Mouse (Mus musculus) adrenal gland, postnatal 10 days (tissue): ENCODE measurements around the gene AL607142.1. TPM values are rescaled to one million over a fixed set of nuclear protein-coding genes. Genes with fewer than 3 reads are reported as not detected.

ENCODE experiments used
- DNase-seq: peaks from one replicate; pipeline ENCODE4 v3.0.0; 2021; ENCODE audit warnings: mixed read lengths
- total RNA-seq, 2 experiments: library from RNA; stranded (reverse); gene quantifications; 2 replicates each; pipeline ENCODE4 v1.2.3; 2021

Gene AL607142.1
- total RNA-seq, 2 experiments from 2014 or later: not detected

DNA sequence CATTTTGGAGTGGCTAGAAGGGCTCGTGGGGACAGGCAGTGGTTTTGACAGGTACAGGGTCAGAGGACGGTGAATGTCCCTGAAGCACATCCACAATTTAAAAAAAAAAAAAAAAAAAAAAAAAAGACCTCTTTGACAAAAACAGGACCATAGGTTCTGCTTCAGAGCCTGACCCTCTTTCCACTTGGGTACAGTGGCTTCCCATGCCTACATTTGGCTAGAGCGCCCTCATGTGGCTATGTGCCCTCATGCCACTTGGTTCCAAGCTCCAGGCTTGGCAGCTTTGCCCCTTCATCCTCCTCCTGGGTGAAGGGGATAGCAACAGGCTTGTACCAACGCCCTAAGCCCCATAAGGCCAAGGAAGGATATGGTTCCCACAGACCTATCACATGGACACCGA lies 39.8 kb downstream of the AL607142.1 start:
- peak; percentile 84 for DNase-seq

- no peak for DNase-seq
These were observed 41.6 kb downstream of the AL607142.1 start for GRCm38 (mm10) chr4:120106362-120106761.

GRCm38 (mm10) chr4:120107787-120108186 lies 43.0 kb downstream of the AL607142.1 start:
- no peak for DNase-seq

DNA sequence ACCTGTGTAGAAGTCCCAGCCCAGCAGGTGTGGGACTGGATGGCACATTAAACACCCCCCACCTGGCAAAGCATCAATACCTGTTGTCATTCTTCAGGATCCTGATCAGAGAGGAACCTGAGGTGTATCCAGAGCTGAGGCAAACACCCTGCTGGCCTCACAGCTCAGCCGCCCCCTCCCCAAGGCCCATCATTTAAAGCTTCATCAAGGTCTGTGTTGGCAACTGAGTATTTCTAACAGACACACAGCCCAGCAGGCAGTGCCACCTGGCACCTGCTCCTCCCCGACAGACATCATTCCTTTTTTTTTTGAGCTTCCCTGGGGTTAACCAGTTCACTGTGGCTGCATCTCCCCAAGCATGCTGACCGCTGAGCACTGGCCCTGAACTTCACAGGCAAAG lies 50.7 kb downstream of the AL607142.1 start:
- DNase-seq: no peak

DNA sequence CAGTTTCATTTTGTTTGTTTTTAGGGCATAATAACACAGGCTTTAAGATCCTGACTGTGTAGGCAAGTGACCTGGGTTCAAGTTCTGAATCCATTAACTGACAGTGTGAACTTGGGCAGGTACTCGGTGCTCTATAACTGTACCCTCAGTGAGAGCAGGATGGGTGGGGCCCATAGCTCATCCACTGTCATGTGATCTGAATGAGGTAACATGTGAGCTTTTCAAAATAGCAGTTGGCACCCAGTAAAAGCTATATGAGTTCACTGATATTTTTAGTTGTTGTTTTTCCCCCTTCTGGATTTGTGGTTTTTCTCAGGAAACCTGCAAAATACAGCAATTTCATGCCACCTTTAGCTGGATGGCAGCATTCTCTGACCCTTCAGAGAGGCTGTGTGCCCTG lies 51.5 kb downstream of the AL607142.1 start:
- no peak for DNase-seq

DNA sequence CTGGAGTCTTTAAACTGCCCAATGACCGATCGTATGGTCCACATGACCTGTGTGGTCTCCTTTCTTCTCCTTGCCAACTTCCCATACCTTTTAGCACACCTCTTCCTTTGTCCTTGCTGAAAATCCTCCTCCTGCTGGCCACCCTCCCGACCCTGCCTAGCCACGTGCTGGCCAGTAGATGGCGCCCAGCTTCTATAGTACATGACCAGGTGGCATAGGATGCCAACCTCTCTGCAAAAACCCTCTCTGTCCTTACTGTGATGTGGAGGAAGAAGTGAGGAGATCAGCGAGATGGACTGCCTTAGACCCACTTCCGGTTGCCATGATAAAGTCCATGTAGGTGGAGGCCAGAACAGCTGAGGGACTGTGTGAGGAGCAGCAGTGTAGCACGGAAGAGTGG lies 55.5 kb downstream of the AL607142.1 start:
- peak; percentile 84 for DNase-seq

- no peak for DNase-seq
These were observed 59.9 kb downstream of the AL607142.1 start for GRCm38 (mm10) chr4:120124656-120125055.

DNA sequence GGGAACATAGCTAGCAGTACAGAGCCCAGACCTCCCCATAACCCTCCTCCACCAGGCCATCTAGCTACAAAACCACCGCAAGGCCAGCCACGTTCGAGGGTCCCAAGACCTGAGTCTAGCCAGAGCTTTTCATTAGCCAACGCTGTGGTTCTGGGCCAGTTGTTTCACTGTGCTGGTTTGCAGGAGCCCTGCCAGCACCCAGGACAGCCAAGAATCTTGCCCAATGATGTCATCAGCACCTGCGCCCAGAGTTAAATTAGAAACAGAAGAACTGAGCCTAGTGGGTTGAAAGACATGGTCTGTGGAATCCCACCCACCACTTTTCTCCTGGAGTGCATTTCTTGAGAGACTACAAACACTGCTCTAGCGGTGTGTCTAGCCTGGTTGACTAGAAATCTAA lies 61.3 kb downstream of the AL607142.1 start:
- peak; percentile 56 for DNase-seq

GRCm38 (mm10) chr4:120127333-120127732 lies 62.5 kb downstream of the AL607142.1 start:
- DNase-seq: no peak

GRCm38 (mm10) chr4:120128033-120128432 lies 63.2 kb downstream of the AL607142.1 start:
- peak; percentile 85 for DNase-seq

- peak; percentile 76 for DNase-seq
These were observed 64.6 kb downstream of the AL607142.1 start for GRCm38 (mm10) chr4:120129233-120129885.

- no peak for DNase-seq
These were observed 66.1 kb downstream of the AL607142.1 start for GRCm38 (mm10) chr4:120130926-120131325.

- peak; percentile 95 for DNase-seq
These were observed 66.8 kb downstream of the AL607142.1 start for GRCm38 (mm10) chr4:120131441-120132220.

DNA sequence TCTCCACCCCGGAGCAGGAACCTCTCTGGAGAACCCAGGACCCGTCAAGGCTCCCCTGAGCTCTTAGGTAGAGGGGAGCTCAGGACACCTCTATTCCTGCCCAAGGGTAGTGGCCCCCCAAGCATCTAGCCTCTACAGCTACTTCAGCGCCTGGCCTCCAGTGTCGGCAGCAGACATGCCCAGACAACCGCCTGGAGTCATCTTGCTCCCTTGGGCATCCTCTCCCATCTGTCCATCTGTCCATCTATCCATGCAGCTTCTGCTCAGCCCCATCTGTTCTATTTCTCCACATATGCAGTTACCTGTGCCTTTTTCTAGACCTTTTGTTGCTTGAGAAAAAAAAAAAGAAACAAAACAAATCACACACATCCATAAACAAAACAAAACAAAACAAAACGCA lies 69.4 kb downstream of the AL607142.1 start:
- no peak for DNase-seq

GRCm38 (mm10) chr4:120141810-120142209 lies 77.0 kb downstream of the AL607142.1 start:
- no peak for DNase-seq

DNA sequence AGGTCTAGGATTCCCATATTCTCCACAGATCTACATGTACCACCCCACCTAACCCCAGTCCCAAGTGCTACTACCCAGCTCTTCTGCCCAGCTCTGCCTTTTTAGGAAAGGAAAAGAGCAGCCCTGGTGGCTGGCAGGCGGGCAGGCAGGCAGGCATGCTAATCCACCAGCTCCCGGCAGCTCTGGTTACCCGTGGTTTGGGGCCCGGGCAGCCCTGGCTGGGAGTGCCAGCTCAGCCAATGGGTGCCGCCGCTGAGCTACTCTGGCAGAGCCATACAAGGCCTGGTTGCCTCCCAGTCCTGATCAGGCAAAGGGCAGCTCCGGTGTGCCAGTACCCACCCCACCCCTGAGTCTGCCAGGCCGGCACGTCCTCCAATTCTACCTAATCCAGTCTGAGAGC lies 78.1 kb downstream of the AL607142.1 start:
- no peak for DNase-seq

Other genes with a start within 250 kb of the AL607142.1 start
- gene Edn2, start 96.2 kb downstream of the AL607142.1 start, total RNA-seq: not detected
- gene Foxo6, start 222.4 kb downstream of the AL607142.1 start, total RNA-seq: 1 to 10 TPM; 1.4 to 3.7 TPM